Mouse (Mus musculus) megakaryocyte, embryonic 14.5 days (primary cell): ENCODE measurements around the gene Rab37.

Source experiments
- FLI1 ChIP-seq: IDR thresholded peaks from 2 replicates; pipeline ENCODE4 v1.6.1; 2012; ENCODE audit warnings: low read length, inconsistent platforms, mixed read lengths
- GATA1 ChIP-seq: IDR thresholded peaks from 3 replicates; pipeline ENCODE4 v1.6.1; 2012; ENCODE audit warnings: mixed read lengths, low read length, inconsistent platforms, borderline replicate concordance

GRCm38 (mm10) chr11:115167631-115168249 is 76.5 kb downstream of the Rab37 start:
- TF ChIP-seq GATA1 (no peak), FLI1 (no peak)
